Mouse (Mus musculus): ENCODE measurements around the gene Sdk1.

The Sdk1 gene

DNA sequence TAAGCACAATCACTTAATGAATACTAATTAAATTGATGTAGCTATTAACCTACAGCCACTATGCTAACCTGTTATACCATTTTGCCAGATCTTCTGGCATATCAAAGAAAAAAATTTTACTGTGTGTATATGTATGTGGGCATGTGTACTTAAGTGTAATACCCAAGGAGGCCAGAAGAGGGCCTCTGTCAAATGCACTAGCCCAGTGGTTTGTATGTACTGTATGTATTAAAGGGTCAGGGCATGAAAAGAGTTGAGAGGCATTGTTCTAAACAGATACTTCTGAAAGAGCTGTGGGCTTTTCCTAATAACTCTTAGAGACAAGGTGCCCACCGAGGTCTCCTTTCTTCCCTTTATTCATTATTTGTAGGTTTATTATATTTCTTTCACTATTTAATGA lies 759.0 kb downstream of the Sdk1 start:
- no peak for DNase-seq (ENCODE audit: low spot score)

- DNase-seq (ENCODE audit: low spot score) = no peak
These were observed 759.8 kb downstream of the Sdk1 start for GRCm38 (mm10) chr5:142001131-142001530.

DNA sequence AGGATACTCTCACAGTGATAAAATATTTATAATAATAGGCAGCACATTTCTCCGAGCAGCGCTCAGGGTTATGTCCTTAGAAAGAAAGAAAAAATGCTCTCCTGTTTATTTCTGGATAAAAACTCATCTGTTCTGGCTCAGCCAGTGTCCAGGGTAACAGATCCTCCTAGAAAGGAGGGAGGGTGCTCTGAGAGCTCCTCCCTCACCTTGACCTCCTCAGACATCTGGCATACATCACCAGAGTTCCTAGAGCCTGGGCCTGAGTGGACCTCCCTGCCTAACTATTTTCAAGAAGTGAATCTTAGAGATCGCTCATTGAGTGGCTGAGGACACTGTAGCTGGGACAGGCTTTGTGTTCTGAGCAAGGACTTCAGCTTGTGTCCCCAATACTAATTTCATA lies 760.7 kb downstream of the Sdk1 start:
- DNase-seq (ENCODE audit: low spot score) = no peak

GRCm38 (mm10) chr5:142010189-142010588 lies 768.9 kb downstream of the Sdk1 start:
- DNase-seq (ENCODE audit: low spot score) = no peak

DNA sequence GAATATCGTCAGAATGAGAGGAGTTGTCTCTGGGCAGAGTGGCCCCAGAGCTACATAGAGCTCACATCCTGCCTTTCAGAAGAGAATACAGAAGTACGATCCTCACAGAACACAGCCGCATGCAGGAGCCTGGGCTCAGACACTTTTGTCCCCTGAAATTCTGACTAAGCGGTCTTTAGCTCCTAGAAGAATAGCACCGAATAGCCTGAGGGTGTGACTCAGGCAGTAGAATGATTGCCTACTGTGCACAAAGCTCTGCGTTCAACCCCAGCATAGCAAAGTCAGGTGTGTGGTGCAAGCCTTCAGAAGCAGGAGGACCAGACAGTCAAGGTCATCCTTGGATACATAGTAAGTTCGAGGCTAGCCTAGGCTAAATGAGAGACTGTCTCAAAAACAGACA lies 775.7 kb downstream of the Sdk1 start:
- DNase-seq (ENCODE audit: low spot score) = no peak

DNA sequence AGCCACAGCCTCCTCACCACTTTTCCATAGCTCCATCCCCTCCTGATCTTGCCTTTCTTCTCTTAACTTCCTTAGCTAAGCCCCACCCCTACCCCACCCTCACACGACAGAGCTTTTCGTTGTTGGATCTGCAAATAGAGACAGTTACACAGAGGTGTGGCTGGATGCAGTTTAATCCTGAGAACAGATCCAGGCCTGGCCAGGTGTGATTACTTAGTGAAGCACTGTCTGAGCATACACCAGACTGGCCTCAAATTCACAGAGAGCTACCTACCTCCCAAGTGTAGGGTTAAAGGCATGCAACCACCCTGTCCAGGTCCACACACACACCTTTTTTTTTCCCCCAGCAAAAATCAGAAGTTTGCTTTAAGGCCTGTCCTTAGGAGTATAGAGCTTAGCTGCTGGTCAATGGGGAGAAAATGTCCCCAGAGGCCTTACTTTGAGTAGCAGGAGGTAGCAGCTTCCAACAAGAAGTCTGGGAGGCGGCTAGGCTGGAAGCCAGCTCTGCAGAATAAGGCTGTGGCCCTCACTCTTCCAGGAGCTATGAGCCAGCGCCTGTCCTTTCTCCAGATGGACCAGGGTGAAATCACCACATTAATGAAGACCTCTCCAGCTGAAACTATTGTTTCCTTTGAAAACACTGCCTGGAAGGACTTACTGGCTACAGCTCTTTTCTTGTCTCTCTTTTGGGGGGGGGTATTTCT lies 781.7 kb downstream of the Sdk1 start:
- DNase-seq (ENCODE audit: low spot score) = no peak

- DNase-seq (ENCODE audit: low spot score) = no peak
These were observed 783.2 kb downstream of the Sdk1 start for GRCm38 (mm10) chr5:142024448-142024847.

GRCm38 (mm10) chr5:142036536-142036935 lies 795.2 kb downstream of the Sdk1 start:
- DNase-seq (ENCODE audit: low spot score) = no peak

DNA sequence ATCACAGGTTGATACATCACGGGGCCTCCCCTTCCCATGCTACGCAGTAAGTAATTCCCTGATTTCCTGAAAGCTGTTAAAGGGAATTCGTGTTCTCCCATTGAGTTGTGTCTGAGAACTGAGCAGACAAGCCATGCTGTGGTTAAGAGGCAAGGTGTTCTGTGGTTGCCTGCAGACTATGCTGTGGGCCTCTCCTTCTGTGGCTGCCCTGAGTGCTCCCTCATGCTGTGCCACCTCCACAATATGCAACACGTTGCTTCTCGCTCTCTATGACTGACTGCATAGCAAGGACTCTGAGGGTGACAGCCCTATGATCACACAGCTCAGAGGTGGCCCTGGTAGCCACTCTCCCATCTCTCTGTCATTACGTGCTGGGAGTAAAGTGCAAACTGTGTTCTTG lies 797.9 kb downstream of the Sdk1 start:
- no peak for DNase-seq (ENCODE audit: low spot score)

DNA sequence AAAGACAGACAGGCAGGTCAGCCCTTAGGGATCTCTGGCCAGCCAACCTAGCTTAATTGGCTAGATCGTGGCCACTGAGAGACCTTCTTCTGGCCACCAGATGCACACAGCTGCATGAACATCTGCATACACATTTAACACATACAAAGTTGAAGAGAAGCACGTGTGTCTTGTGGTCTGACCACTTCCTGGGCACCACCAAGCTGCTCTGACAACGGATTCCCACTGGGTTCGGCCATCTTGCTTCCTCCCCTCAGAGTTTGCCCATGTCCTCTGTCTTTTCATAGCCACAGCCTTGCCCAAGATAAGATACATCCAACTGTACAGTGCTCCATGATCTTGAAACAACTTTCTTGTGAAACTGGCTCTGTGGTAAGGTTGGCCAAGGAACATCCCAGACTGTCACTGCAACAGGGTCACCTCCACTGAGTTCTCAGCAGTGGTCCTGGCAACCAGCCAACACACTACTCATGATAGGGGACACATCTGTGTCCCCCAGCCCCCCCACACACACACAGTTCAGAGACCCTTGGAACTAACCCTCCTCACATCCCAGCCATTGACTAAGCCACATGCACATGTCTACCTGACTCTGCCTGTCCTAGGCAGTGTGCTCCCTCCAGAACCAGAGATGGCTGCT lies 798.7 kb downstream of the Sdk1 start:
- DNase-seq (ENCODE audit: low spot score) = no peak

GRCm38 (mm10) chr5:142041226-142041802 lies 800.0 kb downstream of the Sdk1 start:
- DNase-seq (ENCODE audit: low spot score) = no peak

DNA sequence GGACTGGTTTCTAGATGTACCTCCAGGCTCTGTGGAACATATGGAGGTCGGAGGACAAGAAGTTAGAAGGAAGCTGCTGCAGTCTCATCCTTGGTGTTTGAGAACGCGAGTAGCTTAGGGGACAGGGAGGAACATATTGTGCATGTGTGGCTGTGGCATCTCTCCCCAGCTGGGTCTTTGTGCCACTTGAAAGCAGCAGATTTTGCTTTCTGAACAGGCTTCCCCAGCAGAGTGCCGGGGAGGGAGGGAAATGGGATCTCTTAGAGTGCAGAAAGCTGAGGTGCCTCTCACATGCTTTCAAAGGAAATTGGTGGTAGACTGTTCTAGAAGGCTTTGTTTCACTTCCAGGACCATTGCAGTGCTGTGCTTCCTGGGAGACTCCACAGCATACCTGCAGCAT lies 820.5 kb downstream of the Sdk1 start:
- no peak for DNase-seq (ENCODE audit: low spot score)

- no peak for DNase-seq (ENCODE audit: low spot score)
These were observed 830.0 kb downstream of the Sdk1 start for GRCm38 (mm10) chr5:142071322-142071721.

DNA sequence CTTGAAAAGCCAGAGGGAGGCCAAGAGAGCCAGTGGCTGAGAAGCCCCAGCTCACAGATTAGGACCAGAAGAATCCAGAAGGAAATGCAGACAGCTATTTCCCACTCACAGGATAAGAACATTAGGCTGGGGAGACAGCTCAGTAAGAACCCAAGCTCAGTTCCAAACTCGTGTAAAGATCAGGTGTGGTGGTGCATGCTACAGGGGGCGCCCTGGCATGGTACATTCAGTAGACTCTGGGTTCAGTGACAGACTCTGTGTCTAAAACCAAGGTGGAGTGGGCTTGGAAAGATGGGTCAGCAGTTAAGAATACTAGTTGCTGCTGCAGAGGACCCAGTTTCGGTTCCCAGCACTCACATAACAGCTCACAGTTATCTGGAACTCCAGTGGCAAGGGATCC lies 832.6 kb downstream of the Sdk1 start:
- no peak for DNase-seq (ENCODE audit: low spot score)

- no peak for DNase-seq (ENCODE audit: low spot score)
These were observed 833.5 kb downstream of the Sdk1 start for GRCm38 (mm10) chr5:142074561-142075500.

DNA sequence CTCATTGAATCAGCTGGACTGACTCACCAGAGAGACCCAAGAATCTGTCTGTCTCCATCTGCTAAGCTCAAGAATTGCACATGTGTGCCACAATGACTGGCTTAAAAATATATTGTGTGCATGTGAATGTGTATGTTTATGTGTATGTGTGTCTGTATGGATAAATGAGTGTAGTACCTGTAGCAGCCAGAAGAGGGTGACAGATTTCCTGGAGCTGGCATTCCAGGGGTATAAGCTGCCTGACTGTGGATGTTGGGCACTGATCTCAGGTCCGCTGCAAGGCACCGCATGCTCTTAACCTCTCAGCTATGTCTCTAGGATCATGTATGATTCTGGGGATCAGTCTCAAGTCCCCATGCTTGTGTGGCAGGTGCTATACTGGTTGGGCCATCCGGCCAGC lies 839.4 kb downstream of the Sdk1 start:
- no peak for DNase-seq (ENCODE audit: low spot score)

DNA sequence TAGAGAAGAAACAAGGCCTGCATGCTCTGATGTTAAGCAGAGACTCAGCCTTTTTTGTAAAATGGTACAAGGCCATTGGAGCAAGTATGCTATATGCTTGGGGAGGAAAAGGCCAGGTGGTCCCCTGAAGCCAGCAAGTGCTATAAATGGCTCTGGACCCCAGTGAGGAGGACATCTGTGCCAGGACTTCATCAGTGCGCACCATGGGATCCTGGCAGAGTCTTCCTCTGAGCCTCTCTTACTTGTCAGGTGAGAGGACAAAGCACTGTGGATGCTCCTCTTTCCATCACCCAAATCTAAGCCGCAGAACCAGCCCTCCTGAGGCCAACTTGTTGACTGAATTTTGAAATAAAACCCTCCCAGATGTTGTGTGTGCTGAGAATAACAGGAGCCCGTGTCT lies 839.8 kb downstream of the Sdk1 start:
- DNase-seq (ENCODE audit: low spot score) = no peak

GRCm38 (mm10) chr5:142096377-142096841 lies 855.1 kb downstream of the Sdk1 start:
- no peak for DNase-seq (ENCODE audit: low spot score)

DNA sequence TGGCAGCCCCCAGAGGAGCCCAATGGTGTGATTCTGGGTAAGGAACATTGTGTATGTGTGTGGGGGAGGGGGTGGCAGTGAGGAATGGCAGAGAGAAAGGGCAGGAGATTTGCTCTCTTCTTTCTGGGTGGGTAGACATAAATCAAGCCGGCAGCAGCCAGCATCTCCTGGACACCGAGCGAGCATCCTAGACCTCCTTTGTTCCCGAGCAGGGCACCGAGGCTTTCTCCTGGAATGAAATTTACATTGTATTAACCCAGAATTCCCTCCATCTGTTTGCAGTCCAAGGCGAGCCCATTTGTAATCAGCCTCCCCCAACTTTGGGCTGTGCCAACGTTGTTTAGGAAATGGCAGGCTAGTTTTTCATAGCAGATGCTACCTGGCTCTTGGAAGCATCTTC lies 858.9 kb downstream of the Sdk1 start:
- DNase-seq (ENCODE audit: low spot score) = no peak

- DNase-seq (ENCODE audit: low spot score) = no peak
These were observed 866.1 kb downstream of the Sdk1 start for GRCm38 (mm10) chr5:142107434-142107833.

DNA sequence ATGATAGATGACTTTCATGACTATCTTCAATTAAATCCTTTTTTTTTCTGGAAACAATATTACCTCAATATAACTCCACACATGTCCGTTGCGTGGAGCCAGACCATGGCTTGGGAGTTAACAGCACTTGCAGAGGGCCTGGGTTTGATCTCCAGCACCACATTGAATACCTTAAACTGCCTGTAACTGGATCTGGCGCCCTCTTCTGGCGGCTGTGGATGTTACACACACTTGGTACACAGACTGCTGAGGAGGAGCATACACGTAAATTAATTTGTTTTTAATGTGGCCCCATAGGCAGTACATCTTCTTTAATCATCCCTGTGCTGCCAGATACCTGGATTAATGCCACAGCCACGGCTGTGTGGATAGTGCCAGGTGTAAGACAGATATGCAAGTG lies 870.7 kb downstream of the Sdk1 start:
- DNase-seq (ENCODE audit: low spot score) = no peak

Measured in adipocyte (in vitro differentiated cells).